Mouse (Mus musculus): ENCODE measurements around the gene Gnaq.
"Not testable (repeated sequence)": the region's sequence is repeated elsewhere in the genome, so short reads cannot be mapped to it uniquely, and the experiment has no call there.

Gene Gnaq

DNA sequence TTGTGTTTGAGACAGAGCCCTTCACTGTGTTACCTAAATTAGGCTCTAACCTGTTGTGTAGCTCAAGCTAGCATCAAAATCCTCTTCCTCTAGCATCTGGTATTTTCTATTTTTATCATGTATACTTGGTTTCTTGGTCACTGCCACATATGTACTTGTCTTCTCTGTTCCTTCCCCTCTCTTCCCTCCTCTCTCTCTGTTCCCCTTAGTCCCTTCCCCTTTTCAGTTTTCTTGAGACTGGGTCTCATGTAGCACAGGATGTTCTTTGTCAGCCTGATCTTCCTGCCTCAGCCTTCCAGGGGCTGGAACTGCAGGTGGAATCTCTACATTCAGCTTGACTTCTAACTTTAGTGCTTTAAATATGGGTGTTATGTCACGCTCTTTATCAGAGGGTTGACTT lies 16.5 kb downstream of the Gnaq start:
- DNase-seq, result no peak

DNA sequence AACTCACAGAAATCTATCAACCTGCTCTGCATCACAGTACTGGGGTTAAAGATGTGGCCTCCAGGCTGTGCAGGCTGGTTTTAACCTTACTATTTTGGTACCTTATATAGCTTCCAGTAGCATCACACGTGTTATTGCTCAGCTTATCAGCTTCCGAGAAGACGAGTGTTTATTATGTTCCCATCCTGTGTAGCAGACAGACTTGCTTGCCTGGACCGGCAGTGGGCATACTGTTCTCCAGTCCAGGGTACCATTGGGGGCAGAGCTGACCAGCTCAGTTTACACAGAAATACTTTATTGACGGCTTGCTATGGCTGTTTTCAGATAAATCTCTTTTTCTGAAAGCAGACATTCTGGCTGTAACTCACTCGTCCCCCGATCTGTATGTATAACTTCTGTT lies 17.7 kb downstream of the Gnaq start:
- DNase-seq, result no peak

DNA sequence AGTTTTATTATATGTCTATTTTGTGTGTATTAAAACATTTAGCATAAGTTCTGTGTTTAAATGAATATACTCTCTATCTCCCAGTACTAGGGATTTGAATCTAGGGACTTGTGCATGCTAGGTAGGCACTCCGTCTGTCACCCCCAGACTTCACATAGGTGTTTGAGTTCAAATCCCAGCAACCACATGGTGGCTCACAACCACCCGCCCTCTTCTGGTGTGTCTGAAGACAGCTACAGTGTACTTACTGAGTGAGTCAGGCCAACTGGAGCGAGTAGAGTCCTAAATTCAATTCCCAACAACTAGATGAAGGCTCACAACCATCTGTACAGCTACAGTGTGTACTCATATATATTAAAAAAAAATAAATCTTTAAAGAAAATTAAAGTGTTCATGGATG lies 21.2 kb downstream of the Gnaq start:
- no peak for DNase-seq

DNA sequence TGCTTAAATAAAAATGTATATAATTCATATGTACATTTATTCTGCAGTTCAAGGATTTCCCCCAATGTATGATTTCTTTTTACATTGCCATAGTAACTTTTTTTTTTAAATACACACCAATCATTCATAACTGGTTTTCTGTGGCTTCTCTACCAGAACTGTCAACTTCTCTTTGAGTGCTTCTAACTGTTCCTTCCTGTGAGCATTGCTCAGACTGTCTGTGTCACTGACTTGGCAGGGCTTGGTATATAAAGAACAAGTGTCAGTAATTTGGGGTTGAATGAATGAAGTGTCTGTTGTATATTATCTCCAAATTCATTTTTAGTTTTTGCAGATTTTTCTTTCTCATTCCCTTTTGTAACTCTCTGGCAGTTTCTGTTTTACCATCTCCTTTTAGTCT lies 21.8 kb downstream of the Gnaq start:
- DNase-seq, result no peak

DNA sequence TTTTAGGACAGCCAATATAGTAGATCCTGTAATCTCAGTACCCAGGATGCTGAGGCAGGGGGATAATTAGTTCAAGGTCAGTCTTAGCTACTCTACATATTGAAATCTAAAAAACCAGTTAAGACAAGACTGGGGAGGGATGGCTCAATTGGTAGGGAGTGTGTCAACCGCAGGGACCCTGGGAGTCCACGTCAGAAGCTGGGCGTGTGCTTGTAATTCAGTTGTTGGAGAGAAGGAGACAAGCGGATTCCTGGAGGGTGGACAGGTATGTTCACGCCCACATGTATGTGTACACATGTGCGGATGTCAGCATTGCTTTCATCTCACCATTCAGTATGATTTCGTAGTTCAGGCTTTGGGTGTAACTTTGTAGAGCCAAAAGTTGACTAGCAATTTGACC lies 24.5 kb downstream of the Gnaq start:
- no peak for DNase-seq

DNA sequence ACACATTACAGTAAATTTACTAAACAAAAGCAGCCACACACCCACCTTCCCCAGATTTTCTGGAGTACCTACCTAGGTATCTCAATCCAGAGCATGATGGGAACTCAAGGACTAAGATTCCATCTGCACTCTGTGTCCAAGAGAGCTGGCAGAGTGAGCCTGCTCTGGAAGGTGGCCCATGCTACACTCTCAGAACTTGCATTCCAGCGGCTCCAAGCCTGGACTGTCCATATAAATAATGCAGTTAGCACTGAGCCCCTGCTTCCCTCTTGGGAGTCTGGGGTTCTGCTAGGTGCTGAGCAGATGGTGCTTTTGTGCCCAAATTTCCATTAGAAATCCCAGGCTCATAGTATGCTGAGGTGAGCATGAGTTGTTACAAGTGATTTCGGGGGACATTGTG lies 28.1 kb downstream of the Gnaq start:
- DNase-seq, result no peak

DNA sequence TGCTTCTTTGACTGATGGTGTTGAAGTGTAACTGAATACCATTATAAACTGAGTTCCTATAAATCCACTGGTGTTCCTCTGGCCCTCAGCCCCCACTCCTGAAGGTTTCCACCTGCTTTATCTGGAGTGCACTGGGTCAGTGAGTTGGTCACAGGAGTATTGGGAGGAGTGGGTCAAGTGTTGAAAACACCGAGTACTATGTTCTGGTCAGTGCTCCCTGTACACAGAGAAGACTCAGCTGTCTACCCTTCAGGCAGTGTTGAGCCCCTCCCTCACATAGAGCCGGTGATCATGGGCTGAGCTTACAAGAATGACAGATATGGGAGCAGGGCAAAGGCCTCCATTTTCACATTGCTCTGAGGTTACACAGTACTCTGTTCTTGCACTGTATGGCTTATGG lies 28.6 kb downstream of the Gnaq start:
- no peak for DNase-seq

DNA sequence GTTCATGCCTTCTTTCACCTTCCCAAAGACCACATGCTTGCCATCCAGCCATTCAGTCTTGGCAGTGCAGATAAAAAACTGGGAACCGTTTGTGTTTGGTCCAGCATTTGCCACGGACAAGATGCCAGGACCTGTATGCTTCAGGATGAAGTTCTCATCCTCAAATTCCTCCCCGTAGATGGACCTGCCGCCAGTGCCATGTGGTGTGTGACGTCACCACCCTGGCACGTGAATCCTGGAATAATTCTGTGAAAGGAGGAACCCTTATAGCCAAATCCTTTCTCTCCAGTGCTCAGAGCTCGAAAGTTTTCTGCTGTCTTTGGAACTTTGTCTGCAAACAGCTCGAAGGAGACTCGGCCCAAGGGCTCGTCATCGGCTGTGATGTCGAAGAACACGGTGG lies 31.8 kb downstream of the Gnaq start:
- not testable (repeated sequence) for DNase-seq

DNA sequence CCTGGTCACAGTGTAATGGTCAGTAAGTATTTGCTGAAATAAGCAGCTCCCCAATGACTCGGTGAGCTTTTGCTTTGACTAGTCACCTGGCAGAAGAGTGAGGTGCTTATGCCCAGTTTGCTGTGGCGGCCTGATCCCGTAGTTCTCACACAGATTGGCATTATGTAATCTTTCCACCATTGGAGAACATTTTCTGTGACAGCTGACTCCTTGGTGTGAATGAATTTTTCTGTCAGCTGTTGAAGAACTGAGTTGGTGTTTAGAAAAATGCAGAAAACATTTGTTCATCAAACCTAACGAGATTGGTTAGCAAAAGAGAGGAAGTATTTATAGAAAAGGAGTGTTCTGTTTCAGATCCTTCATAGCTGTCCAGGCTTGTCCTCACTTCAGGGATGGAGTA lies 34.6 kb downstream of the Gnaq start:
- peak; percentile 47 for DNase-seq

DNA sequence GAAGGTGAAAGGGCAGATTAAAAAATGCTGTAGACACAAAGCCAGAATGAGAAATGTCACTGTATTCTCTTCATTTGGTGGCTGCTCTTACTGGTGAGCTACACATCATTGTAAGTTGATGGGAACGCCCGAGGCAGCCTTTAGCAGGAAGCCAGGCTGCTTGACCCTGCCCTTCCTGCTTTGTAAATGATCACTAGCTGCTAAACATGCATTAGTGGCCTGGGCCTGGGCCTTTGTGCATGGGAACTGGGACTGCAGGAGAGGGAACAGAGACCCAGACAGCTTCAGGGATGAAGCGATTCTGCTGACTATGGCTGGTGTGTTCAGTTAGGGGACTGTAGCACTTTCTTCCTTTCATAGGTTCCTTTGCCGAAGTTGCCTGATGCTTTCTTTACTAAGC lies 35.6 kb downstream of the Gnaq start:
- DNase-seq, result peak; percentile 46

DNA sequence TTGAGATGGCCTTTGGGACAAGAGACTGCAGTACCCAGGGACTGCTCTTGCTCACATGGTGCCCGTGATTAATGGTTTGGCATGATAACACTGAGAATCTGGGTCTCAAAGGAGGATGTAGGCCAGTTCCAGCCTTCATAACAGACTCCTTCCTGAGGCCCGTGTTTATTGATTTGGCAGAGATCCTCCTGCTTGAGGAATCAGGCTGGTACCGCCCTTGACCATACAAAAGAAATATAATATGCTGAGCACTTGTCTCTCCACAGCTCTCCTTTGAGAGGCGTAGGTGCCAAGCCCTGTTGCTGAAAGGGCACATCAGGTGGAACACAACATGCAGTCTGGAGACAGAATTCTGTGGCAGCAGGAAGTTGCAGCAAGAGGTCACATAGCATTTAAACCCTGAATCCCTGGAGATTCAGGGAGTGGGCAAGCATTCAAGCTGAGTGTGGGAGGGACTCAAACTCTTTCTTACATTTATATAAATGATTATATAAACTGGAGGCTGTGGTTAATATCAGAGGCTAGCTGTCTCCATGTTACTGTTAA lies 36.1 kb downstream of the Gnaq start:
- DNase-seq, result peak; percentile 43

DNA sequence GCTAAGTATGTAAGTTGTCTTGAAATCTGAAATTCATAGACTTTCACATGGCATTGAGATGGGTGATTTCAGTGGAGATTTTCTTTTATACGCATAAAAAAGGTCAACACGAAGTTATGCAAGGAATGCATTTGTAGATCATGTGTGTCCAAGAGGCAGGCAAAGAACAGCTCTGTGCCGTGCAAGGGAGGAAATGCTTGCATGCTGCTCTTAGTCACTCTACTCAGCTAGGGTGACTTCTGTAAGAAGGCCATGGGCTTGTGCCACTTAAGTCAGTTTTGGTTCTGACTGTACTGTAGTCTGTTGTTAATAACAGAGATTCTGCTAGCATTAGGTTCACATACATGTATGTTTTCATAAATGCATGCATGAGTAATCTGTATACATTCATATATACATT lies 38.1 kb downstream of the Gnaq start:
- DNase-seq, result no peak

DNA sequence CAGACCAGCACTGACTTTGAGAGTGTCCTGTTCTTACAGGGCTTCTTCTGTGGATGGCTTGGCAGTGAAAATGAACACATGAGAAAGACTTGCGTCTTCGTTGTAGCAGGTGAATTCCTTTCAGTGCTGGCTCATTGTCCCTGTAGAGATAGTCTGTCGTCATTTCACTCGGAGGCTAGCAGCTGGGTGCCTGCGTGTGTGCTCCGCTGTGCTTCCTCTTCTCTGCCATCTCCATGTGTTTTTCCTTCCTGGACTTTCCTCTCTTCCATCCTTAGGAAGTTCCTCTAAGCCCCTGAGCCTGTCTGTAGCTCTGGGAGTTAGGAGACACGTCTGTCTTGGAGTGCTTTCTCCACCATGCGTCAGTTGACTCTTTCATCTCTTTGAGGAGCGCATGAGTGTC lies 41.1 kb downstream of the Gnaq start:
- no peak for DNase-seq

DNA sequence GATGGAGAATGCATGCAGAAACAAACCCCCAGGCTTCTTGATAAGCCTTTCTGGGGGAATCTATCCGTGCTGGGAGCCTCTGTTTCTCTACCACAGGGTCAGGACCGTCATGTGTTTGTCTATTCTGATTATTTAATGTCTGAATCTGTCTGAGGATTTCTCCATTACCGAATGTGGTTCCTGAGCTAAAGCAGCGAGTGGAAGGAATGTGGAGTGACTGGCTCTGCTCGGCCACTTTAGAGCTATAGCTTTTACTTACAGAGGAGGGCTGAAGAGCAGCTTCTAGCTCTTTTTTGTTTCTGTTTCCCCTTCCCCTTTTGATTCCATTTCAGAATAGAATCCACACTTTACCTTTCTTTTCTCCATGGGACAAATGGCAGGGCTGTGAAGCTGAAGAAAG lies 43.8 kb downstream of the Gnaq start:
- no peak for DNase-seq

DNA sequence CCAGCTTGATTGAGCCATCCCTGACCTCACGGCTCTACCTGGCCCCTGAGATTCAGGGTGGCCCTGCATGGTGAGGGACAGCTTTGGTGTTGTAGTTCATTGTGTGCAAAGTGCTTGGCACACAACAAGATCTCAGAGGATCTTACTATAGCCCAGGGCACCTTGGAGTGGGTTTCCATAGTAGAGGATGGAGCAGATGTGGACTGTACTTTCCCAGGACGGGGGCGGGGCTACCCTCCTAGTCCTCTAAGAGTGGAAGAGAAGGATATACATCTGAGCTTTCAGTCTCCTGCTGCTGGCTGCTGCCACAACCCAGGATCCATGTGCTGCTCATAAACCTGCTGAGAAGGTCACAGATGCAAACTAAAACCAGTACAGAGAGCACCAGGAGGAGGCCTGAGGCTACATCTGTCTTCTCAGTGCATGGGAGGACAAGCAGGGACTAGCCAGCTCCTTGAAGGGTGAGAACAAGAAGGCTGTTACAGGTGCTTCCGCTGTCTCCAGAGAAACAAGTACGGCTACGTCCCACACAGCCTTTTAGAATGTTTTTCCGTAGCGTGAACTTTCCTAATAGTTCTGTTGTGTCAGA lies 44.6 kb downstream of the Gnaq start:
- DNase-seq, result no peak

DNA sequence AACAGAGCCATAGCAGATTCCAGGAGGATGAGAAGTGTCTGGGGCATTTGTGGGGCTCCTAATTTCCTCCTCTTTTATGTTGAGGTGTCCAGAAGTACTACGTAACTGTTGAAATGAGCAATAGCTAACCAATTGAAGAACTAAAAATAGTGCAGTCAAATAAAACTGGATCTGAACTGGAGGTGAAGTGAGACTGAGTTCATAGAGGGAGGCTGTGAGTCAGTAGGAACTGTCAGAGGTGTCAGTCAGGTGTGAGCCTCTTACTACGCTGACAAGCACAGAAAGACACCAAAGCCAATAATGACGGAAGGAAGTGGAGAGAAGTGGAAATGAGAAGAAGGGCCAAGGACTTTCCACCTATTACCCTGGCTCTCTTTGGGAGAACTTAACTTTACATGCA lies 48.6 kb downstream of the Gnaq start:
- DNase-seq, result no peak

DNA sequence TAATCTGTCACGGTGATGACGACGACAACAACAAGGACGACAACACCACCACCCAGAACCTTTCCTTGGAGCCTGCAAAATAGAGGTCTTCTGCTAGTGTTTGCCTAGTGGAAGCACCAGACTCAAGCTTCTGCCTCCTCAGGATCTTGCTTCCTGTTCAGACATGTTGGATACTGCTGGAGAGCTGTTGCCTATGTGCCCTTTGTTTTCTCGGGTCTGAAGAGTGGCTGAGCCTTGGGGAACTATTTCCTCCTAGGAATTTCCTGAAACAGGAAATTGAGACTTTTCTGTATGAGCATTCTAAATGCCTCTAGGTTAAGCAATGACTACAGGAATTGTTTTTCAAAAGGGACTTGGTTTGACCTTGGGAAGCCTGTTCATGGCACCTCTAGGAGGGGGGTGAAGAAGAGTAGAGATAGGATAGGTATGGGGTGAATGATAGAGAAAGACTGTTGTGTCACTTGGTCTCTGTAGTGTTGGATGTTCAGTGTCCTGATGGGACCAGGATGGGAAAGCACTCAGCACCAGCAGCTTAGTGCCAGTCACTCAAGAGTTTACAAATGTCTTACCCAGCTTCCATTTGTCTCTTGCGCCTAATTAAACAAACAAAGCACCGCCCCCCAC lies 49.3 kb downstream of the Gnaq start:
- DNase-seq, result no peak

DNA sequence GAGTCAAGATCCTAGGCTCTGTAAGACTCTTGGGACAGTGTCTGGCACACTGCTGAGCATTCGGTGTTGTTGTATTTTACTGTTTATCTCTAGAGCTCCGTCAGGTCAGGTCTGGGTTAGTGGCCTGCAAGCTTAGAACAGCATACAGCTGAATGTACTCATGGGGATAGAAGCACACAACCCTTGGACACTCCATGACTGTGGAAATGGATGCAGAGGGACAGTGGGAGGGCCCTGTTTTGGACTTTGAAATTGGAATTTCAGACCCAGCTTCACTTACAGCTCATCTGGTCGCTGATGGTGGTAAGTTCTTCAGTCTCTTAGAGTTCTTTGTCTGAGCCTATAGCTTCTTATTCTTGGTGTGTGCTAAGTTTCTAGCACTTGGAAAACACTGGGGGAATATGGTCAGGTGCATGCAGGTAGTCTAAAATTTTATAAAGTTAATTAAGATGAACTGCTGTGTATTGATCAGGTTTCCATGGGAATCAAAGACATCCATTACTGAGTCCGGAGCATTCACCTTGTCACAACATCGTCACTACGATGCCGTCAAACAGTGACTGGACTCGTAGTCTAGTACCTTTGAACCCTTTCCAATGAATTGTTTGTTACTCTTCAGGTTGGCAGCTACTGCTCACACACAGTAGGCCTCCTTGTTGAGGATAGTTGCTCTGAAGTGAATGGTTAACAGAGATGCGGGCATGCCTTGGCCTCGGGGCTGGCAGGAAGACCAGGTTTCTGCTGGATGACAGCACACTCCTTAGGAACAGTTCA lies 51.1 kb downstream of the Gnaq start:
- DNase-seq, result no peak

DNA sequence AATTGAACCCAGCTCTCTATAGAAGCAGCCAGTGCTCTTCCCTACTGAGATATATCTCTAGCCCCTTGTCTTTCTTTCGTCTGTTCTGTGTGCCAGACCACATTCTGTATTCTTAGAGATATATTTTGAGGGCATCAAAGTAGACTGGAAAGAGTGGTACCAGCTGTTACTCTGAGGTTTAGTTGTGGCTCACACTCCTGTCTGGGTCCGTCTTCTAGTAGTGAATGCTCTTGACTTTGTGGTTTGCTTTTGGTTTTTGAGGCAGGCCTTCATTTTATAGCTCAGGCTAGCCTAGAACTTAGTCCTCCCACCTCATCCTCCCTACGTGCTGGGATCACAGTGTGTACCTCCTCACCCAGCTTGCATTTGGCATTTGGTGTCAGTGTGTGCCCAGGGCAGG lies 54.4 kb downstream of the Gnaq start:
- no peak for DNase-seq

DNA sequence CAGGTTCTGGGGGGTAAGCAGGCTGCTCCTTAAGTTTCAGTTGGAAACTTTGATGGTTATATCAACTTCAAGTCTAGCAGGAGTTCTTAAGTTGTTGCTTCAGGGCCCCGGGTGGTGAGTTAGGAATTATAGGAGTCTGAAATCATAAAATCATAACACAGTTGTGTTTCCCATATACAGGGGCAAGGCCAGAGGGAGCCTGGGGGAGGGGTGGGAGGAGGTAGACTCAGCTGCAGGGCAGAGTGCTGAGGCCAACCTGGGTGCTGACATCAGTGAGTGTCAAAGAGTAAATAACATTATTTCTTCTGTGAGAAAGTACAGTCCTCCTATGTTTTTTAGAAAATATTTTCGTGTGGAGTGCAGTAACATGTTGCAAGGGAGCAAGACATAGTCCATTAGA lies 55.3 kb downstream of the Gnaq start:
- DNase-seq, result no peak

DNA sequence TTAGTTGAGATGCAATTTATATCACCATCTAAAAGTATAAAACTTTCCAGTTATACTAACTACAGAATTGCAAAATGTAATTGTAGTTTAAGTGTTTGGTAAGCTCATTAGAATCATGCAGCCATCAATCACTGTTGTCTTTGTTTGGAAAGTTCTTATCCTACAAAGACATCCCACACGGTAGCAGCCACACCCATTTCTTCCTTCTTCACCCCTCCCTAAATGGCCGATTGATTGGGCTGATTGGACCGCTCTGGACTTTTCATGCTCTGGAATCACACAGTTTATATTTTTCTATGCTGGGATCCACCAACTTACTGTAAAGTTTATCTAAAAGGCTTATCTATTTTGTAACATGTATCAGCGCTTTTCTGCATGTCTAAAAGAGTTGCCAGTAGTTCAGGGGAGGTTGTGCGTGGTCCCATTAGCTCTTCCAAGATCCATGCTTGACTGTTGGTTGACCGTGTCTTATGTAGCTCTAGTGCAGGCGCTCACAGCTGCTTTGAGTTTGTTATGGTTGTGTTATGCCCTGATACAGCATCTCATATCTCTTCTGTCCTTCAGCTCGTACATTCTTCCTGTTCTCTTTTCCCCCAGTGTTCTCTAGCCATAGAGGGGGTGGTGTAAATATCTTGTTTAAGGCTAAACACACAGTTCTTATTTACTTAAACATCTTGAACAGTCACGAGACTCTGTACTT lies 56.6 kb downstream of the Gnaq start:
- no peak for DNase-seq

DNA sequence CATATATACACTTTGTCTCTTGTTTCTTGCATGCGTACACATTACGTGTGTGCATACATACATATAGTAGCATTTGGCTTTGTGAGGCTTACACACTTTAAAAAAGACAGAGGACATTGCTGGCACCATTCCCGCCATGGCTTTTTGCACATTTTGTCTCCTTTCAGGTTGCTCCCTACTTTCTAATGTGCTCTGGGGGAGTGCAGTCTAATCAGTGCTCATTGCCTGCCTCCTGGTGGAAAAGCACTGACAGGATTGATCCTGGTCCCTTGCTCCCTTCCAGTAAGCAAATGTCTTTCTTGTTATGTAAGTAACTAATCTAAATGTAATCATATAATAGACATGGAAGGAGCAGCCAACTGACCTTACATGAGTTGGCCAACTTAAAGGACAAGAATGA lies 65.5 kb downstream of the Gnaq start:
- DNase-seq, result no peak

DNA sequence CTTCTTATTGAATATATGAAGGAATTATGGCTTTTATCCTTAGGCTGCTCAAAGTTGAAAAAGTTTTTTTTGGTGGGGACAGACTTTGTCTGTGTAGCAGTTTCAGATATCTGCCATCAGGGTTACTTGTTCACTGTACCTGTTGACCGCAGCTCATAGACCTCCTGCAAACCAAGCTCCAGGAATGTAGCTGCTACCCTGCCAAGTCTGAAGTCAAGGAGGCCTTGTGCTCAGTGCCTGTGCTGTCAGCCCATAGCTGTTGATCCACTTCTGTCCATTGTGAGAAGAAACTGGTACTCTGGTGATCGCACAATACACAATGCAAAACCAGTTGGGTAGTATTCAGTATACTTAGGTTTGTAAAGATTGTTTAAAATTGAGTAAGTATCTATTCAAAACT lies 68.7 kb downstream of the Gnaq start:
- DNase-seq, result no peak
